Mouse (Mus musculus): ENCODE measurements at regions not wholly inside any gene's neighbourhood (a gene's known extent, or its start where the extent isn't known, plus 50 kb on each side); places are given as distances from the start of the nearest gene placed in this dataset.

- Histone ChIP-seq H3K79me2 (ENCODE audit: control insufficient read depth, insufficient read depth, low read length) (no peaks in the 10 kb centered on the region), H3K27ac (replicated peaks; ENCODE audit: insufficient read depth, low read depth, low read length) (no peak overlapping the region), H3K27me3 (ENCODE audit: control insufficient read depth, insufficient read depth, low read length) (no peaks in the 10 kb centered on the region), H3K4me1 (ENCODE audit: control insufficient read depth, insufficient read depth, low read length) (peaks cover 5% of the 10 kb centered on the region), H3K9ac (ENCODE audit: low read depth, low read length) (no peak overlapping the region), H3K36me3 (ENCODE audit: control insufficient read depth, insufficient read depth, low read length) (no peaks in the 10 kb centered on the region), H3K4me3 (ENCODE audit: insufficient read depth, low read depth, low read length) (no peak overlapping the region)
- WGBS: 74% methylated on average over 1 of the region's 1 CpGs
- TF ChIP-seq CTCF (IDR thresholded peaks at IDR 0.05; ENCODE audit: low read depth, low read length) (no peak), POLR2A (IDR thresholded peaks at IDR 0.05; ENCODE audit: extremely low read depth, insufficient read depth, low read length) (no peak)
- DNase-seq (ENCODE audit: extremely low read depth, low read depth, low spot score): peak; percentile 25
Observed at GRCm38 (mm10) chr2:117811506-117811905, 300.2 kb upstream of the Thbs1 start.

GRCm38 (mm10) chr2:117811931-117812330 is 299.7 kb upstream of the Thbs1 start:
- H3K79me2 ChIP-seq (ENCODE audit: control insufficient read depth, insufficient read depth, low read length): no peaks in the 10 kb centered on the region
- DNase-seq (ENCODE audit: extremely low read depth, low read depth, low spot score): no peak
- 76% methylated on average over 2 of the region's 2 CpGs for WGBS
- no peak overlapping the region for H3K4me3 ChIP-seq (ENCODE audit: insufficient read depth, low read depth, low read length)
- H3K27ac ChIP-seq (replicated peaks; ENCODE audit: insufficient read depth, low read depth, low read length): no peak overlapping the region
- TF ChIP-seq CTCF (IDR thresholded peaks at IDR 0.05; ENCODE audit: low read depth, low read length) (no peak), POLR2A (IDR thresholded peaks at IDR 0.05; ENCODE audit: extremely low read depth, insufficient read depth, low read length) (no peak)
- H3K36me3 ChIP-seq (ENCODE audit: control insufficient read depth, insufficient read depth, low read length): no peaks in the 10 kb centered on the region
- no peaks in the 10 kb centered on the region for H3K27me3 ChIP-seq (ENCODE audit: control insufficient read depth, insufficient read depth, low read length)
- H3K4me1 ChIP-seq (ENCODE audit: control insufficient read depth, insufficient read depth, low read length): peaks cover 2% of the 10 kb centered on the region; the same call in 1 of the 2 replicates
- H3K9ac ChIP-seq (ENCODE audit: low read depth, low read length): no peak overlapping the region

GRCm38 (mm10) chr2:117819701-117820225 is 291.9 kb upstream of the Thbs1 start:
- Histone ChIP-seq H3K27me3 (ENCODE audit: control insufficient read depth, insufficient read depth, low read length) (no peaks in the 10 kb centered on the region), H3K4me3 (ENCODE audit: insufficient read depth, low read depth, low read length) (no peak overlapping the region), H3K27ac (replicated peaks; ENCODE audit: insufficient read depth, low read depth, low read length) (no peak overlapping the region), H3K36me3 (ENCODE audit: control insufficient read depth, insufficient read depth, low read length) (no peaks in the 10 kb centered on the region), H3K4me1 (ENCODE audit: control insufficient read depth, insufficient read depth, low read length) (no peaks in the 10 kb centered on the region), H3K79me2 (ENCODE audit: control insufficient read depth, insufficient read depth, low read length) (no peaks in the 10 kb centered on the region), H3K9ac (ENCODE audit: low read depth, low read length) (no peak overlapping the region)
- TF ChIP-seq CTCF (IDR thresholded peaks at IDR 0.05; ENCODE audit: low read depth, low read length) (no peak), POLR2A (IDR thresholded peaks at IDR 0.05; ENCODE audit: extremely low read depth, insufficient read depth, low read length) (no peak)
- DNase-seq (ENCODE audit: extremely low read depth, low read depth, low spot score): no peak
- 83% methylated on average over 3 of the region's 3 CpGs for WGBS

GRCm38 (mm10) chr2:117820708-117821107 is 291.0 kb upstream of the Thbs1 start:
- H3K36me3 ChIP-seq (ENCODE audit: control insufficient read depth, insufficient read depth, low read length): no peaks in the 10 kb centered on the region
- H3K4me3 ChIP-seq (ENCODE audit: insufficient read depth, low read depth, low read length): no peak overlapping the region
- no peak overlapping the region for H3K27ac ChIP-seq (replicated peaks; ENCODE audit: insufficient read depth, low read depth, low read length)
- H3K4me1 ChIP-seq (ENCODE audit: control insufficient read depth, insufficient read depth, low read length): no peaks in the 10 kb centered on the region
- DNase-seq (ENCODE audit: extremely low read depth, low read depth, low spot score): no peak
- TF ChIP-seq POLR2A (IDR thresholded peaks at IDR 0.05; ENCODE audit: extremely low read depth, insufficient read depth, low read length) (no peak), CTCF (IDR thresholded peaks at IDR 0.05; ENCODE audit: low read depth, low read length) (no peak)
- no peak overlapping the region for H3K9ac ChIP-seq (ENCODE audit: low read depth, low read length)
- no peaks in the 10 kb centered on the region for H3K79me2 ChIP-seq (ENCODE audit: control insufficient read depth, insufficient read depth, low read length)
- no peaks in the 10 kb centered on the region for H3K27me3 ChIP-seq (ENCODE audit: control insufficient read depth, insufficient read depth, low read length)

- Histone ChIP-seq H3K36me3 (ENCODE audit: control insufficient read depth, insufficient read depth, low read length) (no peaks in the 10 kb centered on the region), H3K27ac (replicated peaks; ENCODE audit: insufficient read depth, low read depth, low read length) (no peak overlapping the region), H3K79me2 (ENCODE audit: control insufficient read depth, insufficient read depth, low read length) (no peaks in the 10 kb centered on the region), H3K9ac (ENCODE audit: low read depth, low read length) (no peak overlapping the region), H3K4me1 (ENCODE audit: control insufficient read depth, insufficient read depth, low read length) (no peaks in the 10 kb centered on the region), H3K27me3 (ENCODE audit: control insufficient read depth, insufficient read depth, low read length) (no peaks in the 10 kb centered on the region), H3K4me3 (ENCODE audit: insufficient read depth, low read depth, low read length) (no peak overlapping the region)
- TF ChIP-seq POLR2A (IDR thresholded peaks at IDR 0.05; ENCODE audit: extremely low read depth, insufficient read depth, low read length): no peak
- no peak for TF ChIP-seq CTCF (IDR thresholded peaks at IDR 0.05; ENCODE audit: low read depth, low read length)
- WGBS: 74% methylated on average over 8 of the region's 8 CpGs
- no peak for DNase-seq (ENCODE audit: extremely low read depth, low read depth, low spot score)
Observed at GRCm38 (mm10) chr2:117825088-117825487, 286.6 kb upstream of the Thbs1 start.

- no peak overlapping the region for H3K4me3 ChIP-seq (ENCODE audit: insufficient read depth, low read depth, low read length)
- DNase-seq (ENCODE audit: extremely low read depth, low read depth, low spot score): no peak
- WGBS: 88% methylated on average over 3 of the region's 3 CpGs
- H3K79me2 ChIP-seq (ENCODE audit: control insufficient read depth, insufficient read depth, low read length): no peaks in the 10 kb centered on the region
- no peaks in the 10 kb centered on the region for H3K27me3 ChIP-seq (ENCODE audit: control insufficient read depth, insufficient read depth, low read length)
- no peaks in the 10 kb centered on the region for H3K4me1 ChIP-seq (ENCODE audit: control insufficient read depth, insufficient read depth, low read length)
- no peaks in the 10 kb centered on the region for H3K36me3 ChIP-seq (ENCODE audit: control insufficient read depth, insufficient read depth, low read length)
- TF ChIP-seq POLR2A (IDR thresholded peaks at IDR 0.05; ENCODE audit: extremely low read depth, insufficient read depth, low read length) (no peak), CTCF (IDR thresholded peaks at IDR 0.05; ENCODE audit: low read depth, low read length) (no peak)
- H3K27ac ChIP-seq (replicated peaks; ENCODE audit: insufficient read depth, low read depth, low read length): no peak overlapping the region
- H3K9ac ChIP-seq (ENCODE audit: low read depth, low read length): no peak overlapping the region
Observed at GRCm38 (mm10) chr2:117827278-117827677, 284.4 kb upstream of the Thbs1 start.

Data from liver, adult 2 months (tissue).